Mouse (Mus musculus) small intestine, adult 2 months (tissue): Measurements from ENCODE around the gene Sh3kbp1.

Source experiments
- CTCF ChIP-seq: fragments of 200-500 bp; IDR thresholded peaks from 2 replicates; pipeline ENCODE4 v1.5.1; 2012; ENCODE audit warnings: low read depth, mild to moderate bottlenecking, control low read depth, inconsistent platforms, low read length, moderate library complexity, mixed read lengths; ENCODE audit not compliant: insufficient replicate concordance, insufficient read length; ENCODE audit errors: extremely low read depth
- POLR2A ChIP-seq: fragments of 200-500 bp; IDR thresholded peaks from 2 replicates; pipeline ENCODE4 v1.6.1; 2012; ENCODE audit warnings: low read depth, mild to moderate bottlenecking, control low read depth, inconsistent platforms, low read length, moderate library complexity

DNA sequence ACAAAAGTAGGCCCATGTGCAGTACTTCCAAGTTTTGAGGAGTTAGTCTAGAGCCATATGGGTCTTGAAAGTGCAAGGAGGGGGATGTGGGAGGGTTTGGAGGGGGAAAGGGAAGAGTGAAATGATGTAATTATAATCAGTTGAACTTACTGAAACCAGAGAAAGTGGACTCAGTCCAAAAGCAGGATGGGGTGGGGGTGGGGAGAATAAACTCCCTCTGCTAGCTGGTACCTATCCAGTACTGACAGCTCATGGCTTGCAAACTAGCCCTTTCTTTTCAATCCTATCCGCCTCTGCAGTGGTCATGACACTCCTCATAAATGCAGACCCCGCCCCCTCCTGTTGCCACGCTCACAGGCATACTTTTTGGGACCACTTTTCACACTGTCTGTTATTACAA is 283.5 kb downstream of the Sh3kbp1 start:
- no peak for TF ChIP-seq POLR2A
- TF ChIP-seq CTCF, result no peak
